Mouse (Mus musculus): Measurements from ENCODE around the gene Ap2m1. TPM values are rescaled to one million over a fixed set of nuclear protein-coding genes. Genes with fewer than 3 reads are reported as not detected.
A peak's percentile ranks its signal among the peaks of the same experiment; 100 is the strongest.

Gene Ap2m1
- total and polyA plus RNA-seq, 3 experiments, result 319 to 415 (median 343) TPM

DNA sequence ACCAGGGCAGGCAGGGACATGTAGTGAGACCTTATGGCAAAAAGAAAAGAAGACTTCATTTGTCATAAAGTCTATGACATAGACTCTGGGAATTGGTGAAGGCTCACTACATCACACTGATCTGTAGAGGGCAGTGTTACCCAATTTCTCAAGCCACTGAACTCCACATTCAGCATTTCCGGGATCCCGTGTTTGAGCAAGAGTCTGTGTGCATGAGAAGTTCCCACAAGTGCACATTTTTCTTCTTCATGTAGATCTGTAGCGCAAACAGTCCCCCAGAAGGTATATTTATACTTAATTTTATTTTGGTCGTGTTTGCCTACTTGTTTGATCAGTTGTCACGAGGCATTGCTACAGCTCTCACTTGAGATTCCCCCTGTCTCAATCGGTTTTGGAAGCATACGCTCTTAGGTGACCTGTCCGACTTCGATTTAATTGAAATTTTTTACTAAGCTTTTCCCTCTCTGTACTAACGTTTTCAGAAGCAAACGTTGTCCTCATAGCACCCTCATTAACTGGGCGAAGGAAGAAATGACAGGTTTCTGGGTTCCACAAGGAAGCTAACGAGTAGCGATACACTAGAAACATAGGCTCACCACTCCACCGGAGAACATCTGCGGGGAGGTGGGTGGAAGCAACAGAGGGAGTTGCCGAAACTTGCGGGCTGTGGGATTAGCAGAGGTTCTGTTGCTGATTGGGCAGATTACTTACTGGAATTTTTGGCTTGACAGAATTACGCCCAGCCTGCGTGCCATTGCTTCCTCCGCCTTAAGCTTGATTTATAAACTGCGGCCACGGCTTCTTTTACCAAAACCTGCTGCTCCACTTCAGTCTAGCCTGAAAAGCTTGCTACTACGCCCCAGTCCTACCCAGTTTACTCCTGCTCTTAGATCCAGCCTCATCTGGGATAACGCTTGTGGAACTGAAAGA lies 38.3 kb upstream of the Ap2m1 start (continued):
- TF ChIP-seq EP300 (IDR thresholded peaks at IDR 0.05; ENCODE audit: low read length) (no peak), NELFE (IDR thresholded peaks at IDR 0.05; ENCODE audit: low read depth, low read length) (no peak), USF1 (IDR thresholded peaks at IDR 0.05; ENCODE audit: low read depth, low read length) (no peak), MEF2A (IDR thresholded peaks at IDR 0.05; ENCODE audit: borderline replicate concordance, low read depth, low read length) (no peak), SIN3A (IDR thresholded peaks at IDR 0.05; ENCODE audit: low read length) (no peak), CTCF (conservative IDR thresholded peaks at IDR 0.05 in 1 of 2, IDR thresholded peaks at IDR 0.05 in 1 of 2; ENCODE audit: low read depth in 2 of 2, low read length in 2 of 2) (peak; percentile 58 to 84), RAD21 (IDR thresholded peaks at IDR 0.05; ENCODE audit: low read depth, low read length) (peak; percentile 84), HCFC1 (IDR thresholded peaks at IDR 0.05; ENCODE audit: low read depth, low read length) (no peak; the same call in 1 of the 2 replicates), PAX5 (IDR thresholded peaks at IDR 0.05; ENCODE audit: low read length) (no peak), GABPA (IDR thresholded peaks at IDR 0.05; ENCODE audit: insufficient replicate concordance, low read depth, low read length) (no peak)

GRCm38 (mm10) chr16:20497980-20498676 lies 37.1 kb upstream of the Ap2m1 start:
- H3K4me3 ChIP-seq (replicated peaks in 1 of 3; ENCODE audit: low read depth in 2 of 3, low read length in 2 of 3, poor library complexity in 1 of 3), result peak overlapping the region; percentile 76 to 99 (median 89)
- H3K79me2 ChIP-seq (replicated peaks; ENCODE audit: control insufficient read depth, extremely low read depth, insufficient read depth, poor library complexity, severe bottlenecking), result peaks cover 15% of the 10 kb centered on the region
- TF ChIP-seq ZNF384 (IDR thresholded peaks at IDR 0.05; ENCODE audit: low read depth, low read length), result no peak
- TF ChIP-seq MEF2A (IDR thresholded peaks at IDR 0.05; ENCODE audit: borderline replicate concordance, low read depth, low read length), result no peak
- no peak for TF ChIP-seq HCFC1 (IDR thresholded peaks at IDR 0.05; ENCODE audit: low read depth, low read length)
- no peak for TF ChIP-seq NELFE (IDR thresholded peaks at IDR 0.05; ENCODE audit: low read depth, low read length)
- DNase-seq (ENCODE audit: extremely low read depth), result no peak
- in situ Hi-C loops (cut with MboI; ENCODE audit: low pct_ligation_motif_present, low pct_unique_long_range_greater_than_20kb, low sequenced_read_pairs) (loop anchor here (25.0 kb wide), 1 partner anchor 286 kb away; no protein-coding TSS in a partner anchor), dilution Hi-C loops (cut with MboI; ENCODE audit: extremely low pct_ligation_motif_present, extremely low pct_unique_long_range_greater_than_20kb, low sequenced_read_pairs) (no loop called here)
- H3K36me3 ChIP-seq (replicated peaks in 1 of 2; ENCODE audit: control insufficient read depth in 1 of 2, insufficient read depth in 1 of 2, low read length in 1 of 2), result peaks cover 21 to 29% of the 10 kb centered on the region in 2 experiments
- peaks cover 0 to 11% of the 10 kb centered on the region in 2 experiments; a peak in 2 of 4 replicates for H3K4me1 ChIP-seq (ENCODE audit: control insufficient read depth in 1 of 2, insufficient read depth in 2 of 2)
- peak overlapping the region; percentile 8; the same call in 1 of the 2 replicates for H3K4me2 ChIP-seq (ENCODE audit: insufficient read depth, low read depth, poor library complexity, severe bottlenecking)
- H3K27ac ChIP-seq (ENCODE audit: insufficient read depth, low read depth), result no peak overlapping the region
- no peaks in the 10 kb centered on the region for H3K27me3 ChIP-seq (replicated peaks)
- no peak overlapping the region for H3K9ac ChIP-seq (ENCODE audit: insufficient read depth, low read depth)
- peaks cover 8% of the 10 kb centered on the region for H3K9me3 ChIP-seq (replicated peaks; ENCODE audit: low read length)

GRCm38 (mm10) chr16:20498677-20499475 lies 36.4 kb upstream of the Ap2m1 start, which contains the start of gene Eif2b5:
Gene Eif2b5 (plus strand): TSS chr16:20498817.
- dilution Hi-C loops (cut with MboI; ENCODE audit: extremely low pct_ligation_motif_present, extremely low pct_unique_long_range_greater_than_20kb, low sequenced_read_pairs), result no loop called here
- H3K27ac ChIP-seq (ENCODE audit: insufficient read depth, low read depth), result no peak within 1 kb of the TSS
- peaks cover 27 to 35% of the 10 kb centered on the region in 2 experiments for H3K36me3 ChIP-seq (replicated peaks in 1 of 2; ENCODE audit: control insufficient read depth in 1 of 2, insufficient read depth in 1 of 2, low read length in 1 of 2)
- H3K9me3 ChIP-seq (replicated peaks; ENCODE audit: low read length), result peaks cover 8% of the 10 kb centered on the region
- H3K27me3 ChIP-seq (replicated peaks), result no peaks in the 10 kb centered on the region
- peaks cover 0 to 11% of the 10 kb centered on the region in 2 experiments; a peak in 2 of 4 replicates for H3K4me1 ChIP-seq (ENCODE audit: control insufficient read depth in 1 of 2, insufficient read depth in 2 of 2)
- peak; percentile 97 for DNase-seq (ENCODE audit: extremely low read depth)
- peaks cover 15% of the 10 kb centered on the region for H3K79me2 ChIP-seq (replicated peaks; ENCODE audit: control insufficient read depth, extremely low read depth, insufficient read depth, poor library complexity, severe bottlenecking)
- in situ Hi-C loops (cut with MboI; ENCODE audit: low pct_ligation_motif_present, low pct_unique_long_range_greater_than_20kb, low sequenced_read_pairs), result loop anchor here (25.0 kb wide), 1 partner anchor 287 kb away; no protein-coding TSS in a partner anchor
- H3K4me3 ChIP-seq (replicated peaks in 1 of 3; ENCODE audit: low read depth in 2 of 3, low read length in 2 of 3, poor library complexity in 1 of 3), result peak within 1 kb of the TSS; percentile 76 to 99 (median 89)
- peak within 1 kb of the TSS; percentile 93 for H3K4me2 ChIP-seq (ENCODE audit: insufficient read depth, low read depth, poor library complexity, severe bottlenecking)
- peak within 1 kb of the TSS; percentile 84 for H3K9ac ChIP-seq (ENCODE audit: insufficient read depth, low read depth)
- TF ChIP-seq ETS1 (conservative IDR thresholded peaks at IDR 0.05; ENCODE audit: low read depth, low read length), result peak; percentile 63
- TF ChIP-seq SMC3 (IDR thresholded peaks at IDR 0.05; ENCODE audit: low read depth, low read length), result no peak
- TF ChIP-seq ELF1 (IDR thresholded peaks at IDR 0.05; ENCODE audit: low read depth, low read length), result peak; percentile 91
- TF ChIP-seq UBTF (IDR thresholded peaks at IDR 0.05; ENCODE audit: low read depth, low read length), result peak; percentile 77; the same call in 1 of the 2 replicates
- TF ChIP-seq RAD21 (IDR thresholded peaks at IDR 0.05; ENCODE audit: low read depth, low read length), result no peak
- TF ChIP-seq CHD1 (IDR thresholded peaks at IDR 0.05; ENCODE audit: low read depth, low read length), result no peak
- peak; percentile 76 for TF ChIP-seq MAZ (IDR thresholded peaks at IDR 0.05; ENCODE audit: low read depth, low read length)
- TF ChIP-seq NRF1 (IDR thresholded peaks at IDR 0.05; ENCODE audit: low read depth, low read length), result peak; percentile 87
- peak; percentile 98 for TF ChIP-seq ZMIZ1 (IDR thresholded peaks at IDR 0.05; ENCODE audit: low read depth, low read length)
- TF ChIP-seq CTCF (conservative IDR thresholded peaks at IDR 0.05 in 1 of 2, IDR thresholded peaks at IDR 0.05 in 1 of 2; ENCODE audit: low read depth in 2 of 2, low read length in 2 of 2), result no peak
- peak; percentile 99 for TF ChIP-seq TCF12 (IDR thresholded peaks at IDR 0.05; ENCODE audit: low read depth, low read length)
- TF ChIP-seq KAT2A (IDR thresholded peaks at IDR 0.05; ENCODE audit: insufficient replicate concordance, low read length), result peak; percentile 92; the same call in 1 of the 2 replicates
- TF ChIP-seq CHD2 (IDR thresholded peaks at IDR 0.05; ENCODE audit: low read length), result 0 out of 2 replicates have a peak, but pooled peaks have one; percentile 30
- no peak for TF ChIP-seq EP300 (IDR thresholded peaks at IDR 0.05; ENCODE audit: low read length)
- peak; percentile 25; the same call in 1 of the 2 replicates for TF ChIP-seq USF1 (IDR thresholded peaks at IDR 0.05; ENCODE audit: low read depth, low read length)

Measured in CH12.LX (cell line).